In genomic region chr13:98496917-98497870, GRCm38 (mm10) we compare ENCODE assay signal across 9 mouse cellular contexts. TPM values are rescaled to one million over a fixed set of nuclear protein-coding genes. Genes with fewer than 3 reads are reported as not detected.
A peak's percentile ranks its signal among the peaks of the same experiment; 100 is the strongest.
DNase-seq lines count a peak whose midpoint lies in the region; TF ChIP-seq lines count a peak whose summit lies in the region.
"Had no signal": no experiment of that assay in that cellular context is flagged by ENCODE, and none has a peak within 500 bp of the region (broad histone marks: within the 10 kb centered on the region; RNA-seq: fewer than 3 reads in every experiment).

No protein-coding gene starts in this region.

- H3K4me3 ChIP-seq in heart, adult 2 months, result no peak overlapping the region
- no peak overlapping the region for H3K4me3 ChIP-seq in cortical plate, adult 2 months (ENCODE audit: insufficient read depth, low read length)
- no peak overlapping the region for H3K4me3 ChIP-seq in myocyte
- H3K4me3 ChIP-seq: heart, embryonic 13.5 days had no signal

- no peak for TF ChIP-seq POLR2A in heart, adult 2 months (IDR thresholded peaks at IDR 0.05; ENCODE audit: insufficient read depth, low read depth, low read length)
- TF ChIP-seq POLR2A in cortical plate, adult 2 months (IDR thresholded peaks at IDR 0.05; ENCODE audit: extremely low read depth, insufficient read depth, low read length), result no peak
- TF ChIP-seq POLR2A in myocyte (IDR thresholded peaks at IDR 0.05; ENCODE audit: insufficient read length, low read depth), result no peak

- H3K4me2 ChIP-seq in myocyte (ENCODE audit: low read depth), result peak overlapping the region; percentile 43
- H3K4me2 ChIP-seq: heart, embryonic 13.5 days had no signal

- no peaks in the 10 kb centered on the region for H3K79me2 ChIP-seq in heart, adult 2 months (replicated peaks; ENCODE audit: control insufficient read depth, insufficient read depth, low read length)
- H3K79me2 ChIP-seq in myocyte (ENCODE audit: control insufficient read depth, insufficient read depth), result no peaks in the 10 kb centered on the region

- H3K27me3 ChIP-seq in heart, adult 2 months (ENCODE audit: control insufficient read depth, insufficient read depth, low read length), result peaks cover 7% of the 10 kb centered on the region
- no peaks in the 10 kb centered on the region for H3K27me3 ChIP-seq in myocyte (ENCODE audit: control insufficient read depth, insufficient read depth, insufficient read length)

- no peak for TF ChIP-seq EP300 in heart, adult 2 months (IDR thresholded peaks at IDR 0.05; ENCODE audit: insufficient read depth, low read depth, low read length)

- H3ac ChIP-seq in myocyte (ENCODE audit: control insufficient read depth, insufficient read length), result no peak overlapping the region

- H3K9ac ChIP-seq in heart, adult 2 months (ENCODE audit: low read depth, low read length), result no peak overlapping the region
- H3K9ac ChIP-seq: heart, embryonic 13.5 days had no signal

- no peak for DNase-seq in heart, adult 2 months
- DNase-seq in heart, adult 9 months (ENCODE audit: low spot score in 2 of 2), result no peak
- DNase-seq in A20 (ENCODE audit: low read depth, low spot score), result peak; percentile 57
- DNase-seq in kidney, adult 18-20 months, result peak; percentile 59
- DNase-seq in T-cell, adult 2 months (ENCODE audit: low spot score), result no peak
- no peak for DNase-seq in gastrocnemius, adult 8-10 months (ENCODE audit: low spot score in 2 of 2)

- H3K4me1 ChIP-seq in heart, adult 2 months (ENCODE audit: control insufficient read depth, insufficient read depth, low read length), result no peaks in the 10 kb centered on the region
- H3K4me1 ChIP-seq in cortical plate, adult 2 months (ENCODE audit: control insufficient read depth, insufficient read depth, low read length), result no peaks in the 10 kb centered on the region

- no peaks in the 10 kb centered on the region for H3K36me3 ChIP-seq in heart, adult 2 months (ENCODE audit: control insufficient read depth, insufficient read depth, low read length)
- no peaks in the 10 kb centered on the region for H3K36me3 ChIP-seq in myocyte (ENCODE audit: control insufficient read depth, insufficient read depth)
- H3K36me3 ChIP-seq: heart, embryonic 13.5 days had no signal

- intact Hi-C loops in heart, adult 2 months (cut with DNase I), result loop anchor here (5.0 kb wide), 1 partner anchor 140 kb away; no protein-coding TSS in a partner anchor

- peak; percentile 54 for TF ChIP-seq CTCF in heart, adult 2 months (IDR thresholded peaks at IDR 0.05)
- TF ChIP-seq CTCF in cortical plate, adult 2 months (IDR thresholded peaks at IDR 0.05; ENCODE audit: extremely low read depth, insufficient read depth, low read length), result 0 out of 2 replicates have a peak, but pooled peaks have one; percentile 11

- 38% methylated on average over 16 of the region's 16 CpGs for WGBS in heart, adult 2 months

- H3K27ac ChIP-seq in heart, adult 2 months, result no peak overlapping the region
- no peak overlapping the region for H3K27ac ChIP-seq in cortical plate, adult 2 months (ENCODE audit: insufficient read depth, low read length)
- H3K27ac ChIP-seq: heart, embryonic 13.5 days had no signal

TF ChIP-seq in myocyte, 11 proteins besides CTCF, POLR2A, EP300 and RAD21:
- no peak for TF ChIP-seq CEBPB (IDR thresholded peaks at IDR 0.05; ENCODE audit: insufficient read depth, poor library complexity, severe bottlenecking)
- no peak for TF ChIP-seq SRF (IDR thresholded peaks at IDR 0.05; ENCODE audit: control insufficient read depth, insufficient read length, low read depth)
- TF ChIP-seq POLR2AphosphoS2 (IDR thresholded peaks at IDR 0.05; ENCODE audit: insufficient read length, low read depth), result no peak
- TF ChIP-seq USF1 (IDR thresholded peaks at IDR 0.05; ENCODE audit: low read depth), result no peak
- no peak for TF ChIP-seq MYOD1 (IDR thresholded peaks at IDR 0.05; ENCODE audit: control insufficient read depth in 1 of 3, insufficient read length in 2 of 3, low read depth in 2 of 3)
- no peak for TF ChIP-seq TCF12 (IDR thresholded peaks at IDR 0.05; ENCODE audit: insufficient read depth, poor library complexity, severe bottlenecking)
- no peak for TF ChIP-seq REST (IDR thresholded peaks at IDR 0.05; ENCODE audit: insufficient read depth, insufficient read length)
- TF ChIP-seq MYOG (IDR thresholded peaks at IDR 0.05; ENCODE audit: control insufficient read depth in 1 of 3, insufficient read depth in 1 of 3, insufficient read length in 2 of 3, low read depth in 2 of 3), result no peak
- TF ChIP-seq E2F4 (IDR thresholded peaks at IDR 0.05; ENCODE audit: insufficient read depth), result no peak
- TF ChIP-seq TCF3 (IDR thresholded peaks at IDR 0.05; ENCODE audit: insufficient read length, low read depth), result no peak

RNA-seq across cellular contexts. Expression of gene Gm10320, which starts 5.4 kb away (rescaled TPM):
- total RNA-seq in heart, adult 2 months (2021), result not detected
- polyA plus RNA-seq in heart, adult 2 months (2012; rRNA removed), result 0.27 TPM in 1 of 2 replicates, not detected in the other
- 0.69 and 1.3 TPM in 2 replicates for polyA plus RNA-seq in cortical plate, adult 2 months (2012; rRNA removed)
- polyA plus RNA-seq in myocyte (2012; fragmentation: generic; extraction: Trizol), result 1.8 TPM
- total RNA-seq in gastrocnemius, adult 8-10 months (2022), result not detected

Comparison
In these comparisons a context has a peak if more than half of its experiments do, and no peak if none do; other contexts are left out.
1. DNase-seq: peak in A20 (single experiment) and kidney, adult 18-20 months (single experiment); none in heart, adult 2 months (0 of 2), heart, adult 9 months (0 of 2), T-cell, adult 2 months (single experiment) and gastrocnemius, adult 8-10 months (0 of 2).